Mouse (Mus musculus) liver, embryonic 12.5 days (tissue): ENCODE data around the gene Olfr132. TPM values are rescaled to one million over a fixed set of nuclear protein-coding genes. Genes with fewer than 3 reads are reported as not detected.
"Not testable (repeated sequence)": the region's sequence is repeated elsewhere in the genome, so short reads cannot be mapped to it uniquely, and the experiment has no call there.

Experiments
- ATAC-seq: fragments of 200-750 bp; cut with Nextera tagmentation; 2 replicates; pipeline ENCODE4 v1.8.0; 2017; ENCODE audit warnings: moderate number of reproducible peaks, mild to moderate bottlenecking, moderate library complexity
- H3K27ac ChIP-seq: fragments of 300-500 bp; sonication (generic); 2 replicates; pipeline ENCODE4 v1.5.1; 2016; ENCODE audit warnings: mild to moderate bottlenecking
- H3K27me3 ChIP-seq: fragments of 300-500 bp; sonication (generic); replicated peaks from 2 replicates; pipeline ENCODE4 v1.6.1; 2016; ENCODE audit warnings: mild to moderate bottlenecking, moderate library complexity
- H3K36me3 ChIP-seq: fragments of 300-500 bp; sonication (generic); 2 replicates; pipeline ENCODE4 v1.6.1; 2016; ENCODE audit warnings: mild to moderate bottlenecking, moderate library complexity
- H3K4me1 ChIP-seq: fragments of 300-500 bp; sonication (generic); 2 replicates; pipeline ENCODE4 v1.6.1; 2016
- H3K4me2 ChIP-seq: fragments of 300-500 bp; sonication (generic); 2 replicates; pipeline ENCODE4 v1.6.1; 2016; ENCODE audit warnings: mild to moderate bottlenecking, moderate library complexity
- H3K4me3 ChIP-seq: fragments of 300-500 bp; sonication (generic); 2 replicates; pipeline ENCODE4 v1.5.1; 2016; ENCODE audit warnings: mild to moderate bottlenecking, moderate library complexity
- H3K9ac ChIP-seq: fragments of 300-500 bp; sonication (generic); 2 replicates; pipeline ENCODE4 v1.6.1; 2016; ENCODE audit warnings: mild to moderate bottlenecking, moderate library complexity
- H3K9me3 ChIP-seq: fragments of 300-500 bp; sonication (generic); replicated peaks from 2 replicates; pipeline ENCODE4 v1.6.1; 2016; ENCODE audit warnings: mild to moderate bottlenecking, moderate library complexity
- WGBS: fragments of 180-500 bp; shearing (Covaris S2); methylation state at CpG from one replicate; pipeline ENCODE4 v1.1.7; 2016; ENCODE audit not compliant: insufficient replicate concordance; 5-methylcytosine and 5-hydroxymethylcytosine counted together
- polyA plus RNA-seq: library from polyadenylated mRNA; unstranded; fragments of >200 nt; fragmentation: Nextera tagmentation; extraction: Ambion mirVana; gene quantifications from 2 replicates; pipeline ENCODE4 v1.2.1, GENCODE M21; 2016

Gene Olfr132
- polyA plus RNA-seq: not detected in 2 replicates

- Histone ChIP-seq H3K4me3 (no peak within 1 kb of the TSS), H3K27ac (no peak within 1 kb of the TSS), H3K9me3 (0 out of 2 replicates have a peak, but pooled peaks cover 5% of the 10 kb centered on the region), H3K27me3 (no peaks in the 10 kb centered on the region), H3K4me1 (no peaks in the 10 kb centered on the region), H3K36me3 (no peaks in the 10 kb centered on the region), H3K4me2 (no peak within 1 kb of the TSS), H3K9ac (no peak within 1 kb of the TSS)
- ATAC-seq: no peak
- 32% methylated on average over 1 of the region's 1 CpGs for WGBS
These were observed at the start of gene Olfr132 for GRCm38 (mm10) chr17:38134426-38134825. Gene Olfr132, minus strand, starts transcription at chr17:38134526.

GRCm38 (mm10) chr17:38171088-38171487 lies 36.8 kb upstream of the Olfr132 start, which contains the start of gene Olfr134:
Gene Olfr134, plus strand, starts transcription at chr17:38171388.
- Histone ChIP-seq H3K4me1 (no peaks in the 10 kb centered on the region), H3K36me3 (no peaks in the 10 kb centered on the region), H3K9me3 (no peaks in the 10 kb centered on the region), H3K27ac (no peak within 1 kb of the TSS), H3K27me3 (no peaks in the 10 kb centered on the region), H3K4me3 (no peak within 1 kb of the TSS), H3K4me2 (no peak within 1 kb of the TSS), H3K9ac (no peak within 1 kb of the TSS)
- no peak for ATAC-seq
- WGBS: 47% methylated on average over 3 of the region's 3 CpGs

DNA sequence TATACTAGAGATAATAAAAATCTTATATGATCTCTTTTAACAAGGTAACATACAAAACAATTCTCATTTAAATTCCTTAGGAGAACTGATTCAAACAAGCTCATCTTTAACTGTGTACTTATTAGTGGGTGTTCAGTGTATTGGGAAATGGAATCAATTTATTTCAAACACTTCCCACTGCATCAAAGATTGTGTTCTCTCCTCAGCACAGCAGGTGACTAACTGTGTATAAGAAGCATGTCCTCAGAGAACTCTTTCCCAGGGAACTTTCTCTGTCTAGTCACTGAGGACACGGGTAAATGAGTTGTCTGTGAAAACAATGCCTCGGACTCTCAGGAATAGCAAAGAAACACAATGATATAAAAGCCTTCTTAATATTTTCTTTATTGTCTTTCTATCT lies 10.7 kb upstream of the Olfr132 start, which contains the start of gene Olfr133:
Gene Olfr133, plus strand, starts transcription at position 301 of the 400 bp plus-strand sequence.
- 55% methylated on average over 2 of the region's 2 CpGs for WGBS
- no peak for ATAC-seq

GRCm38 (mm10) chr17:38125371-38125770 lies 9.0 kb downstream of the Olfr132 start:
- H3K4me2 ChIP-seq, H3K9me3 ChIP-seq, H3K36me3 ChIP-seq, ATAC-seq, H3K27me3 ChIP-seq, H3K9ac ChIP-seq, H3K4me1 ChIP-seq, H3K27ac ChIP-seq, H3K4me3 ChIP-seq: not testable (repeated sequence)
- WGBS: 56% methylated on average over 3 of the region's 3 CpGs

More for the DNA sequence above, 10.7 kb upstream of the Olfr132 start, which contains the start of gene Olfr133:
- Histone ChIP-seq H3K27ac (no peak within 1 kb of the TSS), H3K9me3 (no peaks in the 10 kb centered on the region), H3K4me1 (no peaks in the 10 kb centered on the region), H3K36me3 (no peaks in the 10 kb centered on the region), H3K27me3 (no peaks in the 10 kb centered on the region), H3K9ac (no peak within 1 kb of the TSS), H3K4me3 (no peak within 1 kb of the TSS), H3K4me2 (no peak within 1 kb of the TSS)

GRCm38 (mm10) chr17:38124199-38124598 lies 10.1 kb downstream of the Olfr132 start:
- H3K9me3 ChIP-seq, ATAC-seq, H3K4me3 ChIP-seq, H3K4me2 ChIP-seq, H3K4me1 ChIP-seq, H3K27me3 ChIP-seq, H3K36me3 ChIP-seq, H3K27ac ChIP-seq, H3K9ac ChIP-seq: not testable (repeated sequence)
- WGBS: 52% methylated on average over 1 of the region's 1 CpGs

- Histone ChIP-seq H3K9ac (no peak within 1 kb of the TSS), H3K27me3 (no peaks in the 10 kb centered on the region), H3K4me1 (no peaks in the 10 kb centered on the region), H3K27ac (no peak within 1 kb of the TSS), H3K36me3 (no peaks in the 10 kb centered on the region), H3K9me3 (no peaks in the 10 kb centered on the region; the same call in 1 of the 2 replicates), H3K4me2 (no peak within 1 kb of the TSS), H3K4me3 (no peak within 1 kb of the TSS)
- ATAC-seq: no peak
These were observed 45.7 kb downstream of the Olfr132 start, which contains the start of gene Olfr131 for GRCm38 (mm10) chr17:38088593-38088992. Gene Olfr131, minus strand, starts transcription at chr17:38088693.

DNA sequence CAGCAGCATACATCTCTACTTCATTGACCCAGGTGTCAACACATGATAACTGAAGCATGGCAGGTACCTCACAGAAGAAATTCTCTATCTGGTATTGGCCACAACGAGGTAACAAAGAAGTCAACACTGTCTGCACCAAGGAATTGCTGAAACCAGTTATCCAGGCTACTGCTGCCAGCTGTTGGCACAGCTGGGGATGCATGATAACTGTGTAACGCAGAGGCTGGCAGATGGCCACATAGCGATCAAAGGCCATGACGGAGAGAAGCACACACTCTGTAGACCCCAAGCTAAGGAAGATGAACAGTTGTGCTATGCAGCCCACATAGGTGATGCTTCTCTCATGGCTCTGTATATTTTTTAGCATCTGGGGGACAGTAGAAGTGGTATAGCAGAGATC lies 52.0 kb downstream of the Olfr132 start:
- no peaks in the 10 kb centered on the region; the same call in 1 of the 2 replicates for H3K9me3 ChIP-seq
- H3K27ac ChIP-seq: no peak overlapping the region
- no peak overlapping the region for H3K4me2 ChIP-seq
- H3K9ac ChIP-seq: no peak overlapping the region
- H3K36me3 ChIP-seq: no peaks in the 10 kb centered on the region
- no peaks in the 10 kb centered on the region for H3K27me3 ChIP-seq
- 64% methylated on average over 4 of the region's 4 CpGs for WGBS
- H3K4me1 ChIP-seq: no peaks in the 10 kb centered on the region
- H3K4me3 ChIP-seq: no peak overlapping the region
- ATAC-seq: no peak

Other genes with a start within 250 kb of the Olfr132 start
- gene Olfr127, start 234.1 kb downstream of the Olfr132 start, polyA plus RNA-seq: not detected in 2 replicates
- not detected in 2 replicates for gene Olfr128, start 214.0 kb downstream of the Olfr132 start, polyA plus RNA-seq
- not detected in 2 replicates for gene Olfr761, start 181.4 kb downstream of the Olfr132 start, polyA plus RNA-seq
- not detected in 2 replicates for gene Olfr129, start 74.4 kb downstream of the Olfr132 start, polyA plus RNA-seq
- gene Olfr130, start 70.6 kb downstream of the Olfr132 start, polyA plus RNA-seq: not detected in 2 replicates
- not detected in 2 replicates for gene Olfr131, start 45.8 kb downstream of the Olfr132 start, polyA plus RNA-seq
- gene Olfr133, start 10.8 kb upstream of the Olfr132 start, polyA plus RNA-seq: not detected in 2 replicates
- gene Olfr134, start 36.9 kb upstream of the Olfr132 start, polyA plus RNA-seq: not detected in 2 replicates
- gene Olfr135, start 69.8 kb upstream of the Olfr132 start, polyA plus RNA-seq: not detected in 2 replicates
- gene Olfr138, start 126.5 kb upstream of the Olfr132 start, polyA plus RNA-seq: not detected in 2 replicates
- gene Olfr137, start 173.0 kb upstream of the Olfr132 start, polyA plus RNA-seq: not detected in 2 replicates
- gene Olfr136, start 195.3 kb upstream of the Olfr132 start, polyA plus RNA-seq: not detected in 2 replicates